Mouse (Mus musculus): ENCODE measurements around the gene Gm14137.

Gm14137 gene

DNA sequence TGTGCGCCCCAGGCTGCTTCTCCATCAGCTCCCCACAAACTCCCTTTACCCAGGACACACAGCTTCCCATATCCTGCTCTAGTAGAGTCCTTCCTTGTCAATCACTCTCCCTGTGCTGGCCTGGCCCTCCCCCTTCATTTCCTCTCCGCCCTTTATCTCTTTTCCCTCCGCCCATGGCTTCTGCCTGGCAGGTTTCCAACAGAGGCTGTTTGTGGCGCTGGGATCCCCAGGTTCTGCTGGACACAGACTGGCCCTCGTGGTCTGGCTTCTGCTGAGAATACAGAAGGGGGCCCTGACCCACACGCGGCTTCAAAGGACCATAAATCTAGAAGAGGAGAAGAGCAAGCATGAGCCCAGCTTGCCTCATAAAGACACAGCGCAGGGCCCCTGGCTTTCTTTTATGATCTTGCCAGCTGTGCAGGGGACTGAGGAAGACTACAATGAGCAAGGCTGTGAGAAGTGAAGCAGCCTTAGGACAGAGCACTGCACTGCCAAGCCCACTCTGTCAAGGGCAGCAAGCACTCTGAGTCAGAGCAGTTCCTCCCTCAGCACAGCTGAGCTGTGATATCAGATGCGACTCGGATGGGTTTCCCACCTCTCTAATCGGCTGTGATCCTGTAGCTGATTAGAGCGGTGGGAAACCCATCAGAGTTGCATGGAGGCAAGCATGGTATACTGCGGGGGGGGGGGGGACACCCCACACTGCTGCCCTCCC, 1.3 kb upstream of the Gm14137 start:
- peak; percentile 80 for DNase-seq (ENCODE audit: low spot score)

DNA sequence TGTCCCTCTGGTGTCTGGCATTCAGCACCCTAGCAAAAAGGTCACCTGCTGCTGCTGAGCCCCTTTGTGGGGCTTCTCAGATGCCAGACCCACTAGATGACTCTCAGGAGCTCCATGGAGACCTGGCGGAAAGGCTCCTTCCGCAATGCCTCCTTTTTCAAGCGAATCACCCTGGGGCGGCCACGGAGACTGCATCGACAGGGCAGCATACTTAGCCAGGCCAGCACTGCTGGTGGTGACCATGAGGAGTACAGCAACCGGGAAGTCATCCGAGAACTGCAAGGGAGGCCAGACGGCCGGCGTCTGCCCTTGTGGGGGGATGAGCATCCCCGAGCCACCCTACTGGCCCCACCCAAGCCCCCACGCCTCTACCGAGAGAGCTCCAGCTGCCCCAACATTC, 557 bp downstream of the Gm14137 start:
- DNase-seq (ENCODE audit: low spot score): no peak

DNA sequence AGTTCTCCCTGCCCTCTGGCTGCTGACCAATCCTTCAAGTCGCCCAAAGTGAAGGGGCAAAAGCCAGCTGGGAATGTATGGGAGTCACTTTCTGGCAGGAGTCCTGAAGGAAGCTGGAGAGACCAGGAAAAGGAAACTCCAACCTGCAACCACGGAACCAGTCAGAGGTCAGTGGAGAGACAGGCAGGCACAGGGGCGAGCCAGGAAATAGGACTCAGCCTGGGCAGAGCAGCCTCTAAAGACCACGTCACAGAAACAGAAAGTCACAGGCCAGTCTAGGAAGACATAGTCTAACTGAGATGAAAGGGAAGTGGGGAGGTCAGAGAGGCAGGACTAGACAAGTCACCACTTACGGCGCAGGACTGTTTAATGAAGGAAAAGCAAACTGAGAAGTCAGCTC, 1.3 kb downstream of the Gm14137 start:
- DNase-seq (ENCODE audit: low spot score): no peak

DNA sequence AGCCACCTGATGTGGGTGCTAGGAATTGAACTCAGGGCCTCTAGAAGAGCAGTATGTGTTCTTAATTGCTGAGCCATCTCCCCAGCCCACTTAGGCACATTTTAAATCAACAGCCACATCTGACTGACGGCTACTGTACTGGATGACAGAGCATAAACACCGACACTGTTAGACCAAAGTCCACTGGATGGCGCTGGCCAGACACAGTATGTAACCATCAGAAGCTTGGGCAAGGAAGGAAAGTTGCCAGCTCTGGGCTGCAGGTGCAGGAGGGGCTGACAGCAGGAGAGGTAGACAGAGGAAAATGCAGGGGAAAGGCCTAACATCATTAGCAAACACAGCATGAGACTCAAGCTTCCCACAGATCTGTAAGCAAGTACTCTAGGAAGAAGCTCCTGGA, 2.5 kb downstream of the Gm14137 start:
- DNase-seq (ENCODE audit: low spot score): no peak

DNA sequence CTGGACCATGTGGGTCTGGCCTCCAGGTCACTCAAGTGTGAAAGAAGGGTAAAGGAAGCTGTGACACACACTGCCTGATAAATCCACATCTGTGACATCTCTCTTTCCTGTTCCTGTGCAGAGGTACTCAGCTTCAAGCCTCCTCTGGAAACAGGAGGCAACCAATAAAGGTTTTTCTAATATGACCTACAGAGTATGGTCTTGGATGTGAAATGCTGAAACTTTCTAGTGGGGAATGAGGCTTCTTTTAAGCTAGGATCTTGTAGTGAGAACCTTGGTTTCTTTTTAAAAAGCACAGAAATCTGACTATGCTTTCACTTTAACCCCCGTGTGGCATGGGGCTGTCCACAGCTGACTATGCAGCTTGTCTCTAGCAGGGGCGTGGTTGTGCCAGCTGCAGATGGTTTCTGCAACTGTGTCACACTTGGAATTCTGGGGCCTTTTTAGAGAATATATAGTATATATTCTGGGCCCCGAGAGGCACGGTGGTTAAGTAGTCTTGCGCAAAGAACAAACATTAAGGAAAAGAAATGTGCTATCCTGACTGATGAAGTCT, 3.2 kb downstream of the Gm14137 start:
- no peak for DNase-seq (ENCODE audit: low spot score)

DNA sequence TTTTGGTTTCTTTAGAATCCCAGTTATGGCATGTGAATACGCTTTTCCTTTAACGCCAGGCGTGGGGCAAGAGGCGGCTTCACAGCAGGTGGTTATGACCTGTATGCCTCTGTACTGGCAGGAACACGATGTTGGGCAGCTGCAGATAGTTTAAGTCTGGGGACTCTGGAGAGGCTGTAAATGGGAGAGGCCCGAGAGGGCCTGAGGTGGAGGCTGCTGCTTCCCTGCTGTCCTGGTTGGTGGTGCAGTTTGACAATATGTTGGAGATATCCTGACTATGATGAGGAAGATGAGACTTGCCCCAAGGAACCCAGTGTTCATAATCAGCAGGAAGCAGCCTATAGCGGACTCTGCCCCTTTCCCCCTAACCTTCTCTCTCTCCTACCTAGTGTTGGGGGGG, 8.6 kb downstream of the Gm14137 start:
- no peak for DNase-seq (ENCODE audit: low spot score)

DNA sequence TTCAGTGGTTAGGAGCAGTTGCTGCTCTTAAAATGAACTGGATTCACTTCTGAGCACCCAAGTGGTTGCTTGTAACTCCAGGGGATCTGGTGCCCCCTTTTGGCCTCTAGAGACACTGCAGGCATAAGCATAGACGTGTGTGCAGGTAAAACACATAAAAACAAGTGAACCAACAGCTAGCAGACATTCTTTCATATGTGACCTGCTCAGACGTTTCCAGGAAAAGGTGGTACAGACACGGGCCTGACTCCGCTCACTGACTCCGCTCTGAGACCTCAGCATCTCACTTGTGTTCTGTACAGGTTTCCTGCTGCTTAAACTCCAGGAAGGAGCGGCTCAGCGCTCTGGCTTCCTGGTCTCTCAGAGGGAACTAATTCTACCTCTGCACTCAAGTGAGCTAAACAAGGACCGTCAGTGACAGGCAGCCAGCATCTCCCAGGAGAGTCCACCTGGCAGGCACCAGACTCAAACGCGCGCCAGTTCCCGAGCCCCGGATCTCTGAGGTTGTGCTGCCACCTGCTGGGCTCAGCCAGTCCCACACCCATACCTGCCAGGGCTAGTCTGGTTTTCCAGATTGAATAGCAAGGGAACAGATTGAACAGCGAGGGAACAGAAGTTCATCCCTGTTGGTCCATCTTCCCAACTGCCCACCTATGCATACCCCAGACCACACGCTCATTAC, 14.9 kb downstream of the Gm14137 start:
- DNase-seq (ENCODE audit: low spot score): peak; percentile 86

DNA sequence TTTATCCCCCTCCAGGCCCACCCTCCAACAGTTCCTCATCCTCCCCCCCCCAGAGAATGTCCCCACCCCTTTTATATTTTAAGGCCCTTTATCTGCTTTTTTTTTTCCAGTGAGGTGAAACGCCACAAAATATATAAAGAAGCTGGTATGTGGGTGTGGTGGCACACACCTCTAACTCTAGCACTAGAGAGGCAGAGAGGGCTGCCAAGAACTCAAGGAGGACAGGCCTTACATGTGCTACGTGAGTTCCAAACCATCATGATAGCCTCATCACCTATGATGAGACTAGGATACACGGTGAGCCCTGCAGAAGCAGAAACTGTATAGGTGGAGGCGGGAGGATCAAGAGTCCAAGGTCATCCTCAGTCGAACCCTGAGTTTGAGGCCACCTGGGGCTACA, 16.7 kb downstream of the Gm14137 start:
- DNase-seq (ENCODE audit: low spot score): no peak

DNA sequence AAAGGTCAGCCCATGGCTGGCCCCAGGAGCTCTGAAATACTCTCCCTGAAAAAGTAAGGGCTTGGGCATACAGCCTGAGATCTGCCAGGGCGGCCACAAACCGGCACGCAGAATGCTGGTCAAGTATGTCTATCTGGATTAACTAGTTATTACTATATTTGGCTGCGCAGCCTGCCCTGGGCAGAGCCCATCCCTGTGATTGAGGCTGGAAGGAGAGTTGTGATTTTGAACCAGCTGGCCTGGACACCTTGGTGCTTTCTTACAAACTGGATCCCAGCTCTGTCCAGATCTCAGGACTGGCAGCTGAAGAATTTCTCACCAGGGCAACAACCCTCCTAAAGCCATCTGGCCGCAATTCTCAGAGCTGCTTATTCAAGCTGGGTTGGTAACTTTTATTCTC, 19.8 kb downstream of the Gm14137 start:
- DNase-seq (ENCODE audit: low spot score): no peak

DNA sequence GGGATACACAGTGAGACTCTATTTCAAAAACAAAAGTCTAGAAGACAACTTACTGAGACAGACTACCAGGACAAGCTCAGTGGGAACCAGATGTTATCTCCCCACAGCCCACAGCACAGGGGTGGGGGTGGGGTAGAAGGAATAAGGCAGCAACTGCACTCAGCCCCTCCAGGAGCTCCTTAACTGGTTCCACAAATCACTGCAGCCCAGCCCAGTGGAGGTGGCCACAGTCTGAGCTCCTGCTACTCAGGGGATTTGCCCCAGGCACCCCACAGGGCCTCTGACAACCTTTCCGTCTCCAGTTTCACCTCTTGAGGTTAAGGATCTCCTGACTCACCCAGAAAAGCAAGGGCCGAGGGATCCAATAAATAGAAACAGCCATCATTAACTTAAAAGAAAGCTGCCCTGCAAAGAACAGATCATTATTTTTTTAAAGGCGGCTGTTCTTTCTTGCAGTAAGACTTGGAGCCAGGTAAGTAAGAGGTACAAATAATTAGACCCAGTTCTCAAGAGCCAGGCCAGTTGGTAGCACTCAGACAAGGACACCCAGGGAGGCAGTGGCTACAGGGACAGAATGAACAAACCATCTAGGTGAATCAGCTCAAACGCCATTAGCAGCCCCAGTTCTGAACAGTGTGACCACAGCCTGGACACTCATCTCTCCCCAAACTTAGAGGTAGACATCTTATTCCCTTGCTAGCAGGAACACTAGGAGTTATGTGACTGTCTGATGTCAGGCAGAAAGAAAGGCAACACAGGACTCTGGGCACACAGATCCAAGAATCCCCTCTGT, 22.2 kb downstream of the Gm14137 start:
- no peak for DNase-seq (ENCODE audit: low spot score)

DNA sequence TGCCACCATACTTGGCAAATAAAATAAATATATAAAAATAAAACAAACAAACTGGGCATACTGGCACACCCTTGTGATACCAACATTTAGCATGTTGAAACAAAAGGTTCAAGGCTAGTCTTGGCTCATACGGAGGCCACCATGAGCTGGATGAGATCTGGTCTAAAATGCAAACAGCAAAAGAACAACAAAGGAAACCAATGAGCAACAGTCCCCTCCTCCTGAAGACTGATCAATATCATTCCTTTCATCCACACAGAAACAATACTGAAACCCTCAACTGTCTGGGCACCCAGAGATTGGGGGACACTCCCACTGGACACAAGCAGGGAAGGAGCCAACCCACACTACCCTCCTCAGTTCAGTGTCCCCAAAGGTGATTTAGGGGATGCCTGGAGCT, 23.2 kb downstream of the Gm14137 start:
- no peak for DNase-seq (ENCODE audit: low spot score)

DNA sequence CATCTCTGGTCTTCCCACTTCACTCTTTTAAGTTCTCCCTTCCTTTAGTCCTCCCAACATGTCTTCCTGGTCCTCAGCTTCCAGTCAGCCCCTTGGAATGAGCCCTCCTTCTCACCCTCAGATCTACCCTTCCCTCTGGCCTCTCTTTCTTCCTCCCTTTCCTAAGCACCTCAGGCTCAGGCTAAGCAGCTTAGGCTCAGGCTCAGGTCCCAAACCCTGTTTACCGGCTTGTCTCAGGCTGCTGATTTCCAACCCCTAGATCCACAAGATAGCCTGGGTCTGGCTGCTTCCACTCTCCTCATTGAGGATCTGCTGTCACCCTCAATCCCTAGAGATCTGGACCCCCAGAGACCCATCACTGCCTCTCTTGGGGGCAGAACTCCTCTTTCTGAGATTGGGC, 23.7 kb downstream of the Gm14137 start:
- DNase-seq (ENCODE audit: low spot score): no peak

DNA sequence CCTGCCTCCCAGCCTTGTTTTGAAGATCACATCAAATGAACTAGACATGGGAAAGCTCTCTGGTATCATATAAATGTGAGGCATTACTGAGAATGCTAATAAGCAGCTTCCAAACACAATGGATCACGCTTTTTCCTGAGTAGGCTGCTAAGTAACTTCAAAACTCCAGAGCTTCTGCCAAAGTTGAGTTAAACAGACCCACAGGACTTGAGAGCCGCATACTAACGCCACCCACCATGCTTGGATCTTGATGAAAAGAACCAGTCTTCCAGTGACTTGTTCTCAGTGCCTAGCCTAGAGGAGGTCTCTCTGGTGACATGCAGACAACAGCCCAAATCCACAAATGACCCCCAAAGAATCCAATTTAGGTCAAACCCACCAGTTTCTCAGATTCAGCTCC, 24.6 kb downstream of the Gm14137 start:
- no peak for DNase-seq (ENCODE audit: low spot score)

DNA sequence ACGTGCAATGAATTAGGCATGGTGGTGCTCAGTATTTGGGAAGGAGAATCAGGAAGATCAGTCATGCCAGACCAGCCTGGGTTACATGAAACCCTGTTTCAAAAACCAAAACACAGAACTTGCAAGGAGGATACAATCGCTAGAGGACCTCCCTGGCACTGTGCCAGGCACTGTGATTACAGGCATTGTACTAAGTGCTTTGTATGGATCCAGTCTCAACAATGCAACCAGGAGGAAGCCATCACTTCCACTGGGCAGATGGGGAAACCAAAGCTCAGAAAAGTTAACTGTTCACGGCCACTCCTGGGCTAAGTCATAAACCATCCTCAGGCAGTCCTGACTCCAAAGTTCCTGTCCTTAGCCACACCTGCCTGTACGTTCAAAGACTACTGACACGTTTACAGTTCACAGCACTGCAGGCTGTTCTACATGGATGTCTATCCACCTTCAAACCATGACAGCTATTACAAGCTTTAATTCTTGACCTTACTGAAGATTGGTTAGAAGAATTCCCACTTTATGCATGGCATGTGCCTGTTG, 28.7 kb downstream of the Gm14137 start:
- peak; percentile 54 for DNase-seq (ENCODE audit: low spot score)

DNA sequence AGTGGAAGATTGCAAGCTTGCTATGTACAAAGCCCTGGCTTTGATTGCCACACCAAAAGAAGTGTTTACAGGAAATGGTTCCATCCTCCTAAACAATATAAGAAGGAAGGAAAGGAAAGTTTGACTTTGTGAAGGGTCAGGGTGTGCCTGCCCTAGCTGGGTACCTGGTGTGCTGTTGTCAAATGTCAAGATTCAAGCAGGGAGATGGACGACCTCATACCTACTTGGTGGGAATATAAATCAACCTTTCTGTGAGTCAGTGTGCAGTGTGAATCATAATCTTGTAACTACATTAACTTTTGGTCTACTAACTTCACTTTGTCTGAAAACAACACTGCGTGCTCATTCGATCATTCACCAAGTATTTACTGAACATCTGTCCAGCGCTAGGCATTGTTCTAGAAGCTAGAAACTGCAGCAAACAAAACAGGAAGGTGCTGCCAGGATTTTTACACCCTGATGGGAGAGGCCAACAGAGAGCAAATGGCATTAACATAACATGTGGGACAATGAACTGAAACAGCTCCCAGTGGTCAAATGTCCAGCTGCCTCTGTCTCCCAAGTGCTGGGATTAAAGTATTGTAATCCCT, 29.7 kb downstream of the Gm14137 start:
- DNase-seq (ENCODE audit: low spot score): no peak

DNA sequence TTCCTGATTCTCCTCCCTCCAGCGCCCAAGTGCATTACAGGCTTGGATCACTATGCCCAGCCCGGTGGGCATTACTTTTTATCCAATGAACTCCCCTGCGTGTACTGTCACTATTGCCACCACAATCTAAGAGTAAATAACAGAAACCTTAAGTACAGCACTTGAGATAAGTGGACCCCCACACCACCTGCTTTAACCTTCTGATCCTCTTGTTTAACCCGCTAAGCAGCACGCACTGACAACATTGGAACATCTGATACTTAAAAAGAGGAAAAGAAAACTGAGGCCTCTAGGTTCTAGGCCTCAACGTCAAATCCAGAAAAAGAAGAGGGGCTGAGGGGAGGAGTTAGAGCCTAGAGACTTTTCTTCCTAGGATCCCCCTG, 33.6 kb downstream of the Gm14137 start:
- no peak for DNase-seq (ENCODE audit: low spot score)

DNA sequence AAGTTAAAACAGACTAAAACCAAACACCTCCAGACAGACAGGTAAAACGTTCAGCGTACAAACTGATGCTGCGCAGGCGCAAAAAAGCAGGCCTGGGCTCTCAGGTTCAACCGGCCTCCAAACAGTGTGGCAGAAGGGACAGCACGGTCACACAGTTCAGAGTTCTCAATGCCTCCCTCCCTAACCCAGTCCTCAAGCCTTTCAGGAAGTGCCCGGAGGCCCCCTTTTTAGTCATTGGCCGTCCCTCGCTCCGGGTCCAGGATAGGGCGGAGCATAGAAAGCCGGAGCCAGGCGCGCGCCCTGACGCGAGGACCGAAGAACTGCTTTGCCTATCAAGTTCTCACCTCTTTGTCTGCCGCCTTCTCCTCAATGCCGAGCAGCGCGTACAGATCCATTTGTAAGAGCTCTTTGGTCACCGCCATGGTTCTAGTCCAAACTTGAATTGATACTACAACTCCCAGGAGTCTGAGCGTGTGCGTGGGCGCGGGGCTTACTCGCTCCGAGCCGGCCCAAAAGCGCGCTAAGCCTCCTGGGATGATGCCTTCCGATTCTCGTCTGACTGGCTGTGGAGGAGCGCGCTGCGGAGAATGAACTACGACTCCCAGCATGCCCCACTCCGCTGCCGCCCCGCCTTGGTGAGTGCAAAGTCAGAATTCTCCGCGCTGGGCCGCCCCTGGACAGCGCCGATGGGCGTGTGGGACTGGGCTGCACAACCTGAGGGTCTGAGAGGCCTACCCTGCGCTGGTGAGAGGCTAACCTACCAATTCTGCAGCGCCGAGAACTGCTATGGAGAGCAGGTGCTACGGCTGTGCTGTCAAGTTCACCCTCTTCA, 34.3 kb downstream of the Gm14137 start, which contains the start of the genes Zfyve19 and Dnajc17:
TSS of gene Zfyve19 (plus strand) at position 274 of the 832 bp plus-strand sequence.
TSS of gene Dnajc17 (minus strand) at position 452 of the 832 bp plus-strand sequence.
- DNase-seq (ENCODE audit: low spot score): peak; percentile 96

DNA sequence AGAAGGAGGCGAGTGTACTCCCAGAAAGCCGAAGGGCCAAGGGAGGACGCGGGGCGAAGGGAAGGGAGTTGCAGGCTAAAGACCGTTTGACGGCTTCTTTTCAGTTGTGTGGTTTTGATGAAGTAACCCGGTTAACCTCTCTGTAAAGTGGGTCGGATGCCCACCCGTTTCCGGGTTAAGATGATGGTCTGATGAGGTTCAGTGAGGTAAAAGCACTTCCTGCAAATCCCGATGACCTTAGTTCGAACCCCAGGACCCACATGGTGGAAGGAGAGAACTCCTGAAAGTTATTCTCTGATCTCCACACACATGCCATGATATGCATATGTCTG, 34.8 kb downstream of the Gm14137 start:
- no peak for DNase-seq (ENCODE audit: low spot score)
